Mouse (Mus musculus) kidney, adult 2 months (tissue): ENCODE measurements around the gene Crip3. TPM values are rescaled to one million over a fixed set of nuclear protein-coding genes. Genes with fewer than 3 reads are reported as not detected.

ENCODE experiments used
- DNase-seq: peaks from one replicate; pipeline ENCODE4 v3.0.0; 2021
- H3K27ac ChIP-seq: fragments of 200-500 bp; 2 replicates; pipeline ENCODE4 v1.5.1; 2012; ENCODE audit warnings: low read depth, low read length, control low read depth, inconsistent platforms; ENCODE audit not compliant: insufficient read depth
- H3K27me3 ChIP-seq: fragments of 200-500 bp; replicated peaks from 2 replicates; pipeline ENCODE4 v1.6.1; 2012; ENCODE audit warnings: mild to moderate bottlenecking, moderate library complexity, low read length, inconsistent platforms; ENCODE audit not compliant: control insufficient read depth, insufficient read depth
- H3K36me3 ChIP-seq: fragments of 200-500 bp; 2 replicates; pipeline ENCODE4 v1.6.1; 2012; ENCODE audit warnings: mild to moderate bottlenecking, moderate library complexity, low read length, inconsistent platforms; ENCODE audit not compliant: control insufficient read depth, insufficient read depth
- H3K4me1 ChIP-seq: fragments of 200-500 bp; 2 replicates; pipeline ENCODE4 v1.6.1; 2011; ENCODE audit warnings: low read length; ENCODE audit not compliant: control insufficient read depth, insufficient read depth
- H3K4me3 ChIP-seq: fragments of 200-500 bp; 2 replicates; pipeline ENCODE4 v1.5.1; 2011; ENCODE audit warnings: mild to moderate bottlenecking, low read depth, low read length, control low read depth; ENCODE audit not compliant: insufficient read depth
- CTCF ChIP-seq: fragments of 200-500 bp; conservative IDR thresholded peaks from 2 replicates; pipeline ENCODE4 v1.5.1; 2011; ENCODE audit warnings: low read depth, mild to moderate bottlenecking, control low read depth, low read length, moderate library complexity, mixed read lengths; ENCODE audit not compliant: insufficient read depth, insufficient read length
- POLR2A ChIP-seq: fragments of 200-500 bp; IDR thresholded peaks from one replicate; pipeline ENCODE4 v1.6.1; 2011; ENCODE audit warnings: low read depth, low read length, control low read depth
- WGBS: fragments of 180-500 bp; shearing (Covaris S2); methylation state at CpG from one replicate; pipeline ENCODE4 v1.1.7; 2018; 5-methylcytosine and 5-hydroxymethylcytosine counted together
- polyA plus RNA-seq: library from polyadenylated mRNA; depleted of rRNA; stranded (reverse); fragments of >200 nt; gene quantifications from 2 replicates; pipeline ENCODE4 v1.2.3, GENCODE M21; 2012; rRNA removed

Gene Crip3
- polyA plus RNA-seq, 1 experiment = 3.7 TPM

DNA sequence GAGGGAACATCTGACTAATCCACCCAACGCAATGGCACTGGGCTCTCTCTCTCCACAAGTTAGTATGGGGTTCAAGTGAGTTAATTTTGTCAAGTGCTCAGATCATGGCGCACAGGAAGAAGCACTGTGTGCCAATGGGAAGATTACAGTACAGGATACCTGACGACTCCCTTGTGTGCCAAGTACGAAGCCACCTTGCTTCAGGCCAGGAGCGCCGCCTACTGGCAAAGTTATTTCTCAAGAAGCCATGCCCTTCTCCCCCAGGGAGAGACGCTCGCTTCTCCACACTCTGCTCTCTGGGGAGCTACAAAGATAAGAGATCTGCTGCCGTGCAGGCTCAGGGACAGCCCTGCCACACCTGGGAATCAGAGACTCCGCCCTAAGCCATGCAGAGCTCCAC, 29.1 kb downstream of the Crip3 start:
- no peaks in the 10 kb centered on the region for H3K36me3 ChIP-seq
- H3K4me3 ChIP-seq = no peak overlapping the region
- WGBS = 18% methylated on average over 10 of the region's 10 CpGs
- no peaks in the 10 kb centered on the region for H3K27me3 ChIP-seq
- H3K4me1 ChIP-seq = peaks cover 8% of the 10 kb centered on the region; the same call in 1 of the 2 replicates
- peak; percentile 76 for DNase-seq
- TF ChIP-seq CTCF (peak; percentile 77), POLR2A (no peak)
- no peak overlapping the region for H3K27ac ChIP-seq

DNA sequence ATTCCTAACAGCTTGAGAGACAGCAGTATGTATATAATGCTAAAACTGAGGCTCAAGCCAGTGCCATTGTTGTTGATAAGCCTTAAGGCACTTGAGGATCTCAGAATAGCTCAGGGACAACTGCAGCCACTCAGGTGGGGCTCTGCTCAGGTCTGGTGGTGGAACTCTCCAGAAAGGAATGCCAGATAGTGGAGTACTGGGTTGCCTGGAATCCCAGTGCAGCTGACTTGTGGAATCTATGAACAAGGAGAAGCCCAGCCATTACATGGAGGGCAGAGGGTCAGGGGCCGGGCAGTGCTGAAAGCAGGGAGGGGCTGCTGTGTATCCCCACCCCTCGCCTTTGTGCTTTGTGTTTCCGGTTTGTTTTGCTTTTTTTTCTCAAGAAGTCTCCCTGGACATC, 29.7 kb downstream of the Crip3 start:
- Histone ChIP-seq H3K27me3 (no peaks in the 10 kb centered on the region), H3K27ac (no peak overlapping the region), H3K36me3 (no peaks in the 10 kb centered on the region), H3K4me1 (peaks cover 8% of the 10 kb centered on the region; the same call in 1 of the 2 replicates), H3K4me3 (no peak overlapping the region)
- WGBS = 42% methylated on average over 3 of the region's 3 CpGs
- no peak for DNase-seq
- TF ChIP-seq CTCF (no peak), POLR2A (no peak)

DNA sequence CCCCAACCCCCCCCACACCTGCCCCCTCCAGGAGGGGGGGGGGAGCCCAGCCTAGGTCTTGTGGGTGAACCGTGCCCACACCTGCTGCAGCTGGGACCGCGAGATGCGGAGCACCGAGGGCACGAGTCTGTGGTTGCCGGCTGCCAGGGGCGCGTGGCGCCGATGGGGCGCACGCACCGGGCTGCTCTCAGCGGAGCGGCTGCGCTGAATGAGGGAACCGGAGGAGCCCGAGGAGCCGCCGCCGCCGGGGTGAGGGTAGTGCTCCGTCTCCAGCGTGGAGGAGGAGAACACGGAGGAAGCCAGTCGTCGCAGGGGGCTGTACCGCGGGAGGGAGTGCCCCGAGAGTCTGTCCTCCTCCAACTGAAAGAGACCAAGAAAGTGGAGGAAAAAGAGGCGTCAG, 31.9 kb downstream of the Crip3 start:
- Histone ChIP-seq H3K4me3 (peak overlapping the region; percentile 4; the same call in 1 of the 2 replicates), H3K27me3 (no peaks in the 10 kb centered on the region)
- 4% methylated on average over 32 of the region's 32 CpGs for WGBS

DNA sequence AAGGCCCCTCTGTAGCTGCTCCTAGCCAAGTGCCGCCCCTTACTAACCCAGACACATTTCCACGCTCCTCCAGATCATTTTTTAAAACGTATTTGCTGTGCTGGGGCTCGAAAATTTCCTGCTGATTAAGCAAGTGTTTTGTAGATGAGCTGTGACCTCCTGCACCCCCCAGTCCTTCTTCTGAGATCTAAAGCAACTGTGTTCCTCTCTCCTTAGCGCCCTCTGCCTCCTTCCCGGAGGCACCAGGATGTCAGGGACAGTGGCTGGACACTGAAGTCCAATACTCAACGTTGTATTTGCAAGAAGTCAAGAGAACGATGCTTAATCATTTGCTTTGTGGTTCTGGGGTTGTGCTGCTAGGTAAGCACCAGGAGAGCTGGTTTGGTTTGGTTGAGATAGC, 32.6 kb downstream of the Crip3 start:
- peak overlapping the region; percentile 4; the same call in 1 of the 2 replicates for H3K4me3 ChIP-seq
- 13% methylated on average over 8 of the region's 8 CpGs for WGBS
- TF ChIP-seq POLR2A = no peak
- TF ChIP-seq CTCF = peak; percentile 32; the same call in 1 of the 2 replicates

More for the DNA sequence above, 31.9 kb downstream of the Crip3 start:
- DNase-seq = no peak
- H3K4me1 ChIP-seq = peaks cover under 1% of the 10 kb centered on the region; the same call in 1 of the 2 replicates
- H3K36me3 ChIP-seq = no peaks in the 10 kb centered on the region
- TF ChIP-seq CTCF (no peak), POLR2A (no peak)
- no peak overlapping the region for H3K27ac ChIP-seq

DNA sequence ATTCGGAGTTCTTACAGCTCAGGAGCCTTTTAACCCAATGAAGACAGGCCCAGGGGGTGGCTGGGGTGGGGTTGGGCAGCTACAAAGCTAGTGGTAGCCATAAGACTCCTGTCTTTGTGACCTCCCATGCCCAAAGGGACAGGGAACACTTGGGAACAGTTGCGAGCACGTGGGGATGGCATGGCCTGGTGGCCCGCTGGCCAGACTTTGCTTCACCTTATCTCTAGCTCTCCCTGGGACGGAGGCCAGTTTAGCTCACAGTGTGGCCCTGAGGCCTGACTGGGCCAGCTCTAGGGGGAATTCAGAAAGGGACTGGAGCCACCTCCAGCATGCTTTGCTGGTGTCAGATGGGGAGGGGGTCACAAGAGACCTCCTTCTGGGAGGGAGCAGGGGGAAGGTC, 33.5 kb downstream of the Crip3 start:
- DNase-seq = no peak
- Histone ChIP-seq H3K4me1 (no peaks in the 10 kb centered on the region), H3K27me3 (no peaks in the 10 kb centered on the region), H3K27ac (no peak overlapping the region), H3K4me3 (no peak overlapping the region), H3K36me3 (no peaks in the 10 kb centered on the region)
- WGBS = 88% methylated on average over 5 of the region's 5 CpGs
- TF ChIP-seq POLR2A = no peak

More for the DNA sequence above, 32.6 kb downstream of the Crip3 start:
- no peak for DNase-seq
- Histone ChIP-seq H3K27ac (no peak overlapping the region), H3K36me3 (no peaks in the 10 kb centered on the region), H3K27me3 (no peaks in the 10 kb centered on the region), H3K4me1 (no peaks in the 10 kb centered on the region)

DNA sequence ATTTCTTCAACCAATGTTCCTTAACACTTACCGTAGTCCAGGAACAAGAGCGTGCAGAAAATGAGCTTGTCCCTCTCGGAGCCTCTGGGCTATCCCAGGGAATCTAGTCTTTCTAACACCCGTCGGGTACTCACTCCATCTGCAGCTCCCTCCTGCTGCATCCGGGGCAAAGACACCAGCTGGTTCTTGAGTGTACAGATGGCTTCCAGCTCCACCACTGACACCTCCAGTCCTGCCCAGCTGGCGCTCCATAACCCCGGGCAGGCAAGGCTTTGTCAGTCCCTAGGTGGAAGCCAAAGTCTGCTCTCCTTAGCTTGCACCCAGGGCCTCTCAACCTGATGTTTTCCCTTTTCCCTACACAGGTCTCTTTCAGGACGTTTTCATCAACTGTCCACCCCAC, 39.1 kb downstream of the Crip3 start:
- no peaks in the 10 kb centered on the region for H3K27me3 ChIP-seq
- no peak overlapping the region for H3K4me3 ChIP-seq
- no peak for TF ChIP-seq CTCF
- no peak for TF ChIP-seq POLR2A
- 71% methylated on average over 9 of the region's 9 CpGs for WGBS
- H3K36me3 ChIP-seq = no peaks in the 10 kb centered on the region
- no peaks in the 10 kb centered on the region for H3K4me1 ChIP-seq
- H3K27ac ChIP-seq = no peak overlapping the region
- no peak for DNase-seq

DNA sequence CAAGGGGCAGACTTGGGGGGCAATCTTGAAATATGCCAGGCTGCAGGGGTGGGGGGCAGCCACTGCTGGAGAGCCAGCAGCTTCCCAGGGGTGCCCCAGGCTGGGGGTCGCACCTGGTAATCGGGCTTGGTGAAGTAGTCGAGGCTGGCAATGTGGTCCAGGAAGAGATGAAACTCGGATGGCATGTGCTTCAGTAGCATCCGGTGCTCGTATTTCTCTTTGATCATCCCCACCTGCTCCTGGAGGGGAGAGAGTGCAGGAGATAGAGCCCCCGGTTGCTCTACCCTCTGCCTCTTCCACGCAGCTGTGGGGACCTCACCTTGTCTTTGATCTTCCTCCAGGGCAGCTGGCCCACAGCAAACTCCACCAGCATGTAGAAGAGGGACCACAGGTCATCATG, 47.9 kb downstream of the Crip3 start:
- WGBS = 77% methylated on average over 8 of the region's 8 CpGs
- Histone ChIP-seq H3K4me3 (no peak overlapping the region), H3K27ac (no peak overlapping the region), H3K27me3 (no peaks in the 10 kb centered on the region), H3K36me3 (no peaks in the 10 kb centered on the region), H3K4me1 (no peaks in the 10 kb centered on the region; the same call in 1 of the 2 replicates)
- no peak for TF ChIP-seq POLR2A
- no peak for TF ChIP-seq CTCF
- no peak for DNase-seq

DNA sequence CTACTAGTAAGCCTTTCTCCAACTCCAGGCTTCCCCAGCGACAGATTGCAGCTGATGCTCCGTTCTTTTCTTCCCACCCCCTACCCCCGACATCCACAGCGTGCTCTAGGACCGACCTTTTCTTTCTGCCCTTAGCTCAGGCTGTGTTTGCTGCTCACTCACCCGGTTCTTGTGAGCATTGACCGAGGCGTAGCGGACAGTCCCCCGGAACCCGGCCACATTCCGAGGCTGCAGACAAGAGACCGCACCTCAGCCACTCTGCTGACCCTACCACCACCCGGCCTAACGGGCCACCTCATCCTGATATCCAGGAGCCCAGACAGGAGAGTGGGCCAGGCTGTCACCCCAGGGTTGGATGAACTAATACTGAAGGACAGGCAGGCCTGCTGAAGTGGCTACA, 48.6 kb downstream of the Crip3 start:
- peak; percentile 57 for DNase-seq
- Histone ChIP-seq H3K4me3 (peak overlapping the region; percentile 18; the same call in 1 of the 2 replicates), H3K4me1 (no peaks in the 10 kb centered on the region; the same call in 1 of the 2 replicates), H3K27me3 (no peaks in the 10 kb centered on the region), H3K27ac (peak overlapping the region; percentile 57), H3K36me3 (no peaks in the 10 kb centered on the region)
- TF ChIP-seq CTCF (no peak), POLR2A (no peak)
- 53% methylated on average over 15 of the region's 15 CpGs for WGBS

Other genes starting within 250 kb of the Crip3 start
- gene Polh, start 226.3 kb upstream of the Crip3 start, polyA plus RNA-seq = 3.8 and 4.0 TPM in 2 replicates
- 18.5 and 20.5 TPM in 2 replicates for gene Xpo5, start 226.1 kb upstream of the Crip3 start, polyA plus RNA-seq
- 63.0 and 70.7 TPM in 2 replicates for gene Polr1c, start 180.9 kb upstream of the Crip3 start, polyA plus RNA-seq
- gene Yipf3, start 180.8 kb upstream of the Crip3 start, polyA plus RNA-seq = 246 and 292 TPM in 2 replicates
- gene Lrrc73, start 175.4 kb upstream of the Crip3 start, polyA plus RNA-seq = 1.1 and 1.4 TPM in 2 replicates
- 23.1 and 29.7 TPM in 2 replicates for gene Tjap1, start 145.9 kb upstream of the Crip3 start, polyA plus RNA-seq
- 0.61 and 1.1 TPM in 2 replicates for gene Dlk2, start 131.5 kb upstream of the Crip3 start, polyA plus RNA-seq
- 16.8 and 27.8 TPM in 2 replicates for gene Abcc10, start 100.6 kb upstream of the Crip3 start, polyA plus RNA-seq
- gene Zfp318, start 45.2 kb upstream of the Crip3 start, polyA plus RNA-seq = 11.8 and 14.3 TPM in 2 replicates
- gene Slc22a7, start 9.5 kb downstream of the Crip3 start, polyA plus RNA-seq = 164 and 283 TPM in 2 replicates
- 1.4 and 1.6 TPM in 2 replicates for gene Ttbk1, start 58.7 kb downstream of the Crip3 start, polyA plus RNA-seq
- gene Dnph1, start 67.8 kb downstream of the Crip3 start, polyA plus RNA-seq = 20.7 and 22.8 TPM in 2 replicates
- gene Cul9, start 117.5 kb downstream of the Crip3 start, polyA plus RNA-seq = 27.0 and 32.4 TPM in 2 replicates
- 67.0 and 86.3 TPM in 2 replicates for gene Srf, start 127.2 kb downstream of the Crip3 start, polyA plus RNA-seq
- 8.1 and 9.4 TPM in 2 replicates for gene Ptk7, start 200.6 kb downstream of the Crip3 start, polyA plus RNA-seq
- gene Klc4, start 217.1 kb downstream of the Crip3 start, polyA plus RNA-seq = 60.7 and 62.8 TPM in 2 replicates
- gene Mrpl2, start 217.3 kb downstream of the Crip3 start, polyA plus RNA-seq = 116 and 134 TPM in 2 replicates
- 30.2 and 34.0 TPM in 2 replicates for gene Cul7, start 221.4 kb downstream of the Crip3 start, polyA plus RNA-seq
- 37.1 and 41.1 TPM in 2 replicates for gene Rrp36, start 245.4 kb downstream of the Crip3 start, polyA plus RNA-seq
- 89.2 and 99.3 TPM in 2 replicates for gene Mea1, start 249.9 kb downstream of the Crip3 start, polyA plus RNA-seq